Mouse (Mus musculus): ENCODE results near the gene Sirpa.
A peak's percentile ranks its signal among the peaks of the same experiment; 100 is the strongest.

Gene Sirpa

GRCm38 (mm10) chr2:129592459-129593140 lies at the start of gene Sirpa:
Gene Sirpa, plus strand, starts transcription at chr2:129592835.
- peak; percentile 83 for DNase-seq

GRCm38 (mm10) chr2:129544448-129544847 lies 48.2 kb upstream of the Sirpa start:
- DNase-seq: no peak

GRCm38 (mm10) chr2:129544919-129545318 lies 47.7 kb upstream of the Sirpa start:
- no peak for DNase-seq

GRCm38 (mm10) chr2:129545596-129545995 lies 47.0 kb upstream of the Sirpa start:
- DNase-seq: no peak

- no peak for DNase-seq
These were observed 45.9 kb upstream of the Sirpa start for GRCm38 (mm10) chr2:129546772-129547171.

- no peak for DNase-seq
These were observed 43.0 kb upstream of the Sirpa start for GRCm38 (mm10) chr2:129549537-129550135.

GRCm38 (mm10) chr2:129550781-129551180 lies 41.9 kb upstream of the Sirpa start:
- no peak for DNase-seq

- no peak for DNase-seq
These were observed 36.6 kb upstream of the Sirpa start for GRCm38 (mm10) chr2:129556081-129556480.

GRCm38 (mm10) chr2:129558008-129558874 lies 34.4 kb upstream of the Sirpa start:
- DNase-seq: no peak

- DNase-seq: no peak
These were observed 33.8 kb upstream of the Sirpa start for GRCm38 (mm10) chr2:129558875-129559219.

GRCm38 (mm10) chr2:129561796-129562195 lies 30.8 kb upstream of the Sirpa start:
- DNase-seq: no peak

GRCm38 (mm10) chr2:129563944-129564709 lies 28.5 kb upstream of the Sirpa start:
- no peak for DNase-seq

GRCm38 (mm10) chr2:129569120-129569519 lies 23.5 kb upstream of the Sirpa start:
- no peak for DNase-seq

GRCm38 (mm10) chr2:129569556-129569955 lies 23.1 kb upstream of the Sirpa start:
- DNase-seq: no peak

- DNase-seq: no peak
These were observed 18.8 kb upstream of the Sirpa start for GRCm38 (mm10) chr2:129573701-129574273.

- DNase-seq: peak; percentile 75
These were observed 18.1 kb upstream of the Sirpa start for GRCm38 (mm10) chr2:129574395-129575046.

GRCm38 (mm10) chr2:129575113-129575512 lies 17.5 kb upstream of the Sirpa start:
- DNase-seq: no peak

- DNase-seq: no peak
These were observed 15.8 kb upstream of the Sirpa start for GRCm38 (mm10) chr2:129576611-129577447.

GRCm38 (mm10) chr2:129580656-129581055 lies 12.0 kb upstream of the Sirpa start:
- no peak for DNase-seq

GRCm38 (mm10) chr2:129581826-129582225 lies 10.8 kb upstream of the Sirpa start:
- DNase-seq: no peak

GRCm38 (mm10) chr2:129582261-129582660 lies 10.4 kb upstream of the Sirpa start:
- DNase-seq: no peak
